Mouse (Mus musculus): ENCODE measurements around the gene Rbfox2. TPM values are rescaled to one million over a fixed set of nuclear protein-coding genes. Genes with fewer than 3 reads are reported as not detected.

The Rbfox2 gene
- polyA plus RNA-seq, 1 experiment from 2014 or later: 23.2 TPM

DNA sequence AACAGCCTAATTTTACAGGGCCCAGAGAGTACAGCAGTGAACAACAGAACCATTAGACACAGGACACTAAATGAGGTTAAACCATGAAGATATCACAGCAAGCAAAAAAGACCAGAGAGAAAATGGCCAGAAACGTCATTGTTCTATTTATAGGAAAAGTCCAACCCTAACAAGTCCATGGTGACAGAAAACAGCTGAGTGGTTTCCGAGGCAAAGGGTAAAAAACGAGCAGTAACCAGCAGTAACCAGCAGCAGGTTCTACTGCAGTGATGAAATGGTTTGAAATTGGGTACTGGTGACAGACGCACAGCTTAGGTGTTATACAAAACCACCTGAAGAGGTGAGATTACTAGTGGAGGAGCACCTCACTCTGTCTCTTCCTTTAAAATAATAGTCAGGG is 72.5 kb downstream of the Rbfox2 start:
- Histone ChIP-seq H3K27ac (replicated peaks) (no peak overlapping the region), H3K4me2 (replicated peaks; ENCODE audit: low read depth) (no peak overlapping the region), H3K9me3 (ENCODE audit: control insufficient read depth, low read length) (no peaks in the 10 kb centered on the region), H3K27me3 (ENCODE audit: control insufficient read depth, insufficient read depth, low read length) (no peaks in the 10 kb centered on the region), H3K4me1 (replicated peaks; ENCODE audit: control insufficient read depth, insufficient read depth) (peaks cover 8% of the 10 kb centered on the region; the same call in 1 of the 2 replicates), H3K9ac (ENCODE audit: low read length) (no peak overlapping the region), H3K4me3 (ENCODE audit: low read depth, low read length) (no peak overlapping the region), H3K36me3 (ENCODE audit: control insufficient read depth, insufficient read depth, low read length) (no peaks in the 10 kb centered on the region)
- peak; percentile 19; the same call in 1 of the 2 replicates for ATAC-seq (ENCODE audit: low FRiP score, low TSS enrichment)
- no peak for TF ChIP-seq EP300 (optimal IDR thresholded peaks at IDR 0.05)
- TF ChIP-seq CTCF (IDR thresholded peaks at IDR 0.05; ENCODE audit: low read depth): no peak
- WGBS: 40% methylated on average over 4 of the region's 4 CpGs
- no peak for DNase-seq (ENCODE audit: low spot score)

- no peaks in the 10 kb centered on the region for H3K9me3 ChIP-seq (ENCODE audit: control insufficient read depth, low read length)
- 63% methylated on average over 3 of the region's 3 CpGs for WGBS
- ATAC-seq (ENCODE audit: low FRiP score, low TSS enrichment): no peak
- TF ChIP-seq CTCF (IDR thresholded peaks at IDR 0.05; ENCODE audit: low read depth): peak; percentile 40
- no peak for TF ChIP-seq EP300 (optimal IDR thresholded peaks at IDR 0.05)
- no peak overlapping the region for H3K4me2 ChIP-seq (replicated peaks; ENCODE audit: low read depth)
- H3K4me3 ChIP-seq (ENCODE audit: low read depth, low read length): no peak overlapping the region
- H3K4me1 ChIP-seq (replicated peaks; ENCODE audit: control insufficient read depth, insufficient read depth): peaks cover 2% of the 10 kb centered on the region; the same call in 1 of the 2 replicates
- DNase-seq (ENCODE audit: low spot score): no peak
- H3K9ac ChIP-seq (ENCODE audit: low read length): no peak overlapping the region
- no peaks in the 10 kb centered on the region for H3K36me3 ChIP-seq (ENCODE audit: control insufficient read depth, insufficient read depth, low read length)
- no peaks in the 10 kb centered on the region for H3K27me3 ChIP-seq (ENCODE audit: control insufficient read depth, insufficient read depth, low read length)
- H3K27ac ChIP-seq (replicated peaks): no peak overlapping the region
Observed at GRCm38 (mm10) chr15:77230144-77230543, 76.7 kb downstream of the Rbfox2 start.

GRCm38 (mm10) chr15:77226831-77227354 is 79.9 kb downstream of the Rbfox2 start:
- Histone ChIP-seq H3K9me3 (ENCODE audit: control insufficient read depth, low read length) (no peaks in the 10 kb centered on the region), H3K4me3 (ENCODE audit: low read depth, low read length) (no peak overlapping the region), H3K9ac (ENCODE audit: low read length) (no peak overlapping the region), H3K27me3 (ENCODE audit: control insufficient read depth, insufficient read depth, low read length) (no peaks in the 10 kb centered on the region), H3K4me1 (replicated peaks; ENCODE audit: control insufficient read depth, insufficient read depth) (no peaks in the 10 kb centered on the region), H3K27ac (replicated peaks) (peak overlapping the region; percentile 45; the same call in 1 of the 2 replicates), H3K4me2 (replicated peaks; ENCODE audit: low read depth) (no peak overlapping the region), H3K36me3 (ENCODE audit: control insufficient read depth, insufficient read depth, low read length) (no peaks in the 10 kb centered on the region)
- ATAC-seq (ENCODE audit: low FRiP score, low TSS enrichment): peak; percentile 67; the same call in 1 of the 2 replicates
- TF ChIP-seq CTCF (IDR thresholded peaks at IDR 0.05; ENCODE audit: low read depth) (peak; percentile 52), EP300 (optimal IDR thresholded peaks at IDR 0.05) (no peak)
- WGBS: 42% methylated on average over 7 of the region's 7 CpGs
- no peak for DNase-seq (ENCODE audit: low spot score)

DNA sequence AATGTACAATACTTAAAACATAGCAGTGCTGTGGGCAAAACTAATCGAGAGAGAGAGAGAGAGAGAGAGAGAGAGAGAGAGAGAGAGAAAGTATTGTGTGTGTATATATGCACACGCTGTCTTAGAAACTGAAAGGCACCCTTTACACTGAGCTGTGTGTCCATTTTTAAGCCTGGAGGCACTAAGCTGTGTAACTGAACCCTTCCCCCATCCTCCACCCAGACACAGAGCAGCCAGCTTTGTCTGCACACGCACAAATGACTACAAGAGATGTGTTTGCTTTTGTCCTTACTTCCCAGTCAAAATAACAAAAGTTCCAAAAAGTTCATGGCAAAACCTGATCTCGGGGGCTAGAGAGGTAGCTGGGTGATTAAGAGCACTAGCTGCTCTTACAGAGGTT is 80.9 kb downstream of the Rbfox2 start:
- Histone ChIP-seq H3K4me1 (replicated peaks; ENCODE audit: control insufficient read depth, insufficient read depth) (no peaks in the 10 kb centered on the region), H3K27ac (replicated peaks) (no peak overlapping the region), H3K27me3 (ENCODE audit: control insufficient read depth, insufficient read depth, low read length) (no peaks in the 10 kb centered on the region), H3K36me3 (ENCODE audit: control insufficient read depth, insufficient read depth, low read length) (no peaks in the 10 kb centered on the region), H3K9ac (ENCODE audit: low read length) (no peak overlapping the region), H3K4me3 (ENCODE audit: low read depth, low read length) (no peak overlapping the region), H3K4me2 (replicated peaks; ENCODE audit: low read depth) (no peak overlapping the region), H3K9me3 (ENCODE audit: control insufficient read depth, low read length) (no peaks in the 10 kb centered on the region)
- DNase-seq (ENCODE audit: low spot score): no peak
- WGBS: 35% methylated on average over 4 of the region's 4 CpGs
- TF ChIP-seq EP300 (optimal IDR thresholded peaks at IDR 0.05): no peak
- TF ChIP-seq CTCF (IDR thresholded peaks at IDR 0.05; ENCODE audit: low read depth): no peak
- no peak for ATAC-seq (ENCODE audit: low FRiP score, low TSS enrichment)

DNA sequence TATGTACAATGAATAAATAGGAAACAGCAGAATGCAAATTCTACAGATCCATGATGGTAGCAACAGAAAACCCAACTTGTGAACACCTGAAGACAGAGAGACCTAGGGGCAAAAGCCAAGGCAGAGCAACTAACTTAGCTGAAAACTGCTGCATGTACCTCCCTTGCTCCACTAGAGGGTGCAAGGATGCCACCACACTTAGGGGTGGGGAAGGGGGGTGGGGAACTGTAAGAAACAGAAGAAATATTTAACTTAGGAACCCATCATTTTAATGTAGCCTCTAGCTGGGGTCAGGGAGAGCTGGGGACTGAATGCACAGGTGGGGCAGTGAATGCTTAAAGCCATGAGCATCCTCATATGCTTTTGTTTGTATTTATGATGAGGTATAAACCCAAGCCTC is 81.5 kb downstream of the Rbfox2 start:
- no peak for DNase-seq (ENCODE audit: low spot score)
- H3K27me3 ChIP-seq (ENCODE audit: control insufficient read depth, insufficient read depth, low read length): no peaks in the 10 kb centered on the region
- no peaks in the 10 kb centered on the region for H3K36me3 ChIP-seq (ENCODE audit: control insufficient read depth, insufficient read depth, low read length)
- H3K9ac ChIP-seq (ENCODE audit: low read length): no peak overlapping the region
- H3K4me3 ChIP-seq (ENCODE audit: low read depth, low read length): no peak overlapping the region
- H3K4me1 ChIP-seq (replicated peaks; ENCODE audit: control insufficient read depth, insufficient read depth): no peaks in the 10 kb centered on the region
- no peak overlapping the region for H3K4me2 ChIP-seq (replicated peaks; ENCODE audit: low read depth)
- peak; percentile 62; the same call in 1 of the 2 replicates for ATAC-seq (ENCODE audit: low FRiP score, low TSS enrichment)
- no peaks in the 10 kb centered on the region for H3K9me3 ChIP-seq (ENCODE audit: control insufficient read depth, low read length)
- H3K27ac ChIP-seq (replicated peaks): no peak overlapping the region
- TF ChIP-seq EP300 (optimal IDR thresholded peaks at IDR 0.05) (no peak), CTCF (IDR thresholded peaks at IDR 0.05; ENCODE audit: low read depth) (peak; percentile 84)

GRCm38 (mm10) chr15:77220833-77221232 is 86.0 kb downstream of the Rbfox2 start:
- ATAC-seq (ENCODE audit: low FRiP score, low TSS enrichment) (no peak), DNase-seq (ENCODE audit: low spot score) (no peak)
- Histone ChIP-seq H3K9ac (ENCODE audit: low read length) (no peak overlapping the region), H3K9me3 (ENCODE audit: control insufficient read depth, low read length) (no peaks in the 10 kb centered on the region), H3K27ac (replicated peaks) (no peak overlapping the region), H3K27me3 (ENCODE audit: control insufficient read depth, insufficient read depth, low read length) (no peaks in the 10 kb centered on the region), H3K4me3 (ENCODE audit: low read depth, low read length) (no peak overlapping the region), H3K4me2 (replicated peaks; ENCODE audit: low read depth) (no peak overlapping the region), H3K4me1 (replicated peaks; ENCODE audit: control insufficient read depth, insufficient read depth) (0 out of 2 replicates have a peak, but pooled peaks cover 12% of the 10 kb centered on the region), H3K36me3 (ENCODE audit: control insufficient read depth, insufficient read depth, low read length) (no peaks in the 10 kb centered on the region)
- WGBS: 57% methylated on average over 4 of the region's 4 CpGs
- TF ChIP-seq EP300 (optimal IDR thresholded peaks at IDR 0.05) (no peak), CTCF (IDR thresholded peaks at IDR 0.05; ENCODE audit: low read depth) (no peak)
